ENCODE assay signal across 8 mouse cellular contexts in genomic region chr17:45474146-45474545, GRCm38 (mm10). TPM values are rescaled to one million over a fixed set of nuclear protein-coding genes. Genes with fewer than 3 reads are reported as not detected.
DNase-seq lines count a peak whose midpoint lies in the region; ATAC-seq and TF ChIP-seq lines count a peak whose summit lies in the region.

No protein-coding gene starts in this region.

- no peak for TF ChIP-seq CTCF in kidney, adult 2 months (conservative IDR thresholded peaks at IDR 0.05; ENCODE audit: insufficient read depth, insufficient read length, low read depth, low read length)

- ATAC-seq in hindbrain, embryonic 15.5 days (ENCODE audit: low FRiP score, low read depth) = peak; percentile 10; the same call in 1 of the 2 replicates
- ATAC-seq in midbrain, embryonic 14.5 days (ENCODE audit: low FRiP score, low TSS enrichment) = no peak

- no peaks in the 10 kb centered on the region for H3K9me3 ChIP-seq in embryonic facial prominence, embryonic 10.5 days
- no peaks in the 10 kb centered on the region for H3K9me3 ChIP-seq in hindbrain, embryonic 15.5 days
- H3K9me3 ChIP-seq in midbrain, embryonic 14.5 days (ENCODE audit: control insufficient read depth, low read length) = no peaks in the 10 kb centered on the region

- H3K36me3 ChIP-seq in kidney, adult 2 months (ENCODE audit: control insufficient read depth, insufficient read depth, low read length) = no peaks in the 10 kb centered on the region
- H3K36me3 ChIP-seq in embryonic facial prominence, embryonic 10.5 days (replicated peaks) = no peaks in the 10 kb centered on the region
- H3K36me3 ChIP-seq in hindbrain, embryonic 15.5 days = no peaks in the 10 kb centered on the region
- H3K36me3 ChIP-seq in midbrain, embryonic 14.5 days (ENCODE audit: control insufficient read depth, insufficient read depth, low read length) = no peaks in the 10 kb centered on the region

- peak overlapping the region; percentile 61 for H3K4me2 ChIP-seq in hindbrain, embryonic 15.5 days
- peak overlapping the region; percentile 69 for H3K4me2 ChIP-seq in midbrain, embryonic 14.5 days (ENCODE audit: low read length)

- H3K9ac ChIP-seq in hindbrain, embryonic 15.5 days = no peak overlapping the region
- H3K9ac ChIP-seq in midbrain, embryonic 14.5 days (replicated peaks; ENCODE audit: low read length) = peak overlapping the region; percentile 46

- no peak for DNase-seq in kidney, adult 2 months
- no peak for DNase-seq in kidney, postnatal 25 days
- no peak for DNase-seq in embryonic facial prominence, embryonic 10.5 days (ENCODE audit: low spot score)
- DNase-seq in midbrain, embryonic 14.5 days = no peak
- no peak for DNase-seq in cerebellum, postnatal 36 days
- no peak for DNase-seq in kidney, adult 8-10 months
- no peak for DNase-seq in ovary, postnatal 10 days (ENCODE audit: low spot score)

- TF ChIP-seq POLR2A in kidney, adult 2 months (IDR thresholded peaks at IDR 0.05; ENCODE audit: low read depth, low read length) = no peak

- peak overlapping the region; percentile 41 for H3K4me3 ChIP-seq in kidney, adult 2 months (ENCODE audit: insufficient read depth, low read depth, low read length)
- peak overlapping the region; percentile 59 for H3K4me3 ChIP-seq in embryonic facial prominence, embryonic 10.5 days
- peak overlapping the region; percentile 34 for H3K4me3 ChIP-seq in hindbrain, embryonic 15.5 days
- peak overlapping the region; percentile 33 for H3K4me3 ChIP-seq in midbrain, embryonic 14.5 days (replicated peaks; ENCODE audit: low read depth, low read length)

- H3K27ac ChIP-seq in kidney, adult 2 months (ENCODE audit: insufficient read depth, low read depth, low read length) = no peak overlapping the region
- no peak overlapping the region for H3K27ac ChIP-seq in embryonic facial prominence, embryonic 10.5 days (replicated peaks)
- peak overlapping the region; percentile 72 for H3K27ac ChIP-seq in hindbrain, embryonic 15.5 days (replicated peaks)
- no peak overlapping the region for H3K27ac ChIP-seq in midbrain, embryonic 14.5 days (replicated peaks; ENCODE audit: low read depth, low read length)

- no peaks in the 10 kb centered on the region for H3K4me1 ChIP-seq in kidney, adult 2 months (ENCODE audit: control insufficient read depth, insufficient read depth, low read length)
- H3K4me1 ChIP-seq in embryonic facial prominence, embryonic 10.5 days = peaks cover 17% of the 10 kb centered on the region
- peaks cover 15% of the 10 kb centered on the region; the same call in 1 of the 2 replicates for H3K4me1 ChIP-seq in hindbrain, embryonic 15.5 days (replicated peaks)
- H3K4me1 ChIP-seq in midbrain, embryonic 14.5 days (ENCODE audit: control insufficient read depth, insufficient read depth, low read length) = peaks cover 10% of the 10 kb centered on the region; the same call in 1 of the 2 replicates

- no peaks in the 10 kb centered on the region for H3K27me3 ChIP-seq in kidney, adult 2 months (replicated peaks; ENCODE audit: control insufficient read depth, insufficient read depth, low read length)
- peaks cover 55% of the 10 kb centered on the region for H3K27me3 ChIP-seq in embryonic facial prominence, embryonic 10.5 days (replicated peaks; ENCODE audit: low read depth, poor library complexity, severe bottlenecking)
- H3K27me3 ChIP-seq in hindbrain, embryonic 15.5 days = no peaks in the 10 kb centered on the region
- H3K27me3 ChIP-seq in midbrain, embryonic 14.5 days (ENCODE audit: control insufficient read depth, insufficient read depth, low read length) = no peaks in the 10 kb centered on the region; the same call in 1 of the 2 replicates

- WGBS in kidney, adult 2 months = 66% methylated on average over 8 of the region's 8 CpGs
- 75% methylated on average over 8 of the region's 8 CpGs for whole genome bisulfite sequencing in embryonic facial prominence, embryonic 10.5 days
- WGBS in hindbrain, embryonic 15.5 days = 69% methylated on average over 8 of the region's 8 CpGs
- WGBS in midbrain, embryonic 14.5 days = 69% methylated on average over 8 of the region's 8 CpGs

RNA-seq across cellular contexts. Expression of gene Spats1, which starts 1.1 kb away (rescaled TPM):
- polyA plus RNA-seq in kidney, adult 2 months (2012; rRNA removed) = 0.19 and 0.45 TPM in 2 replicates
- polyA plus RNA-seq in embryonic facial prominence, embryonic 10.5 days (2016; fragmentation: Nextera tagmentation; extraction: Ambion mirVana) = 0.39 and 0.55 TPM in 2 replicates
- polyA plus RNA-seq in hindbrain, embryonic 15.5 days (2015; fragmentation: Nextera tagmentation; extraction: Ambion mirVana) = 1.8 and 2.2 TPM in 2 replicates
- 2.1 and 3.1 TPM in 2 replicates for polyA plus RNA-seq in midbrain, embryonic 14.5 days (2014; fragmentation: Nextera tagmentation; extraction: Ambion mirVana)

RNA-seq across cellular contexts. Expression of gene Aars2, which starts 32.5 kb away (rescaled TPM):
- polyA plus RNA-seq in kidney, adult 2 months (2012; rRNA removed) = 16.2 and 17.6 TPM in 2 replicates
- polyA plus RNA-seq in embryonic facial prominence, embryonic 10.5 days (2016; fragmentation: Nextera tagmentation; extraction: Ambion mirVana) = 33.7 and 36.0 TPM in 2 replicates
- polyA plus RNA-seq in hindbrain, embryonic 15.5 days (2015; fragmentation: Nextera tagmentation; extraction: Ambion mirVana) = 19.4 and 19.9 TPM in 2 replicates
- polyA plus RNA-seq in midbrain, embryonic 14.5 days (2014; fragmentation: Nextera tagmentation; extraction: Ambion mirVana) = 13.6 and 14.8 TPM in 2 replicates

RNA-seq across cellular contexts. Expression of gene Cdc5l, which starts 40.6 kb away (rescaled TPM):
- 8.9 and 10.9 TPM in 2 replicates for polyA plus RNA-seq in kidney, adult 2 months (2012; rRNA removed)
- 66.7 and 68.9 TPM in 2 replicates for polyA plus RNA-seq in embryonic facial prominence, embryonic 10.5 days (2016; fragmentation: Nextera tagmentation; extraction: Ambion mirVana)
- polyA plus RNA-seq in hindbrain, embryonic 15.5 days (2015; fragmentation: Nextera tagmentation; extraction: Ambion mirVana) = 62.1 and 64.0 TPM in 2 replicates
- 60.0 and 69.9 TPM in 2 replicates for polyA plus RNA-seq in midbrain, embryonic 14.5 days (2014; fragmentation: Nextera tagmentation; extraction: Ambion mirVana)

RNA-seq across cellular contexts. Expression of gene Tcte1, which starts 49.1 kb away (rescaled TPM):
- polyA plus RNA-seq in kidney, adult 2 months (2012; rRNA removed) = 0.08 and 0.09 TPM in 2 replicates
- polyA plus RNA-seq in embryonic facial prominence, embryonic 10.5 days (2016; fragmentation: Nextera tagmentation; extraction: Ambion mirVana) = 1.1 TPM in 2 replicates
- 4.3 and 5.2 TPM in 2 replicates for polyA plus RNA-seq in hindbrain, embryonic 15.5 days (2015; fragmentation: Nextera tagmentation; extraction: Ambion mirVana)
- 3.0 and 5.8 TPM in 2 replicates for polyA plus RNA-seq in midbrain, embryonic 14.5 days (2014; fragmentation: Nextera tagmentation; extraction: Ambion mirVana)
